Mouse (Mus musculus): ENCODE results near the gene Zfp541. TPM values are rescaled to one million over a fixed set of nuclear protein-coding genes. Genes with fewer than 3 reads are reported as not detected.

Zfp541 gene
- total and polyA plus RNA-seq, 2 experiments from 2014 or later, result 0.24 to 0.31 TPM

- Histone ChIP-seq H3K4me1 (ENCODE audit: insufficient read depth, low read length) (peaks cover 23% of the 10 kb centered on the region), H3K27me3 (ENCODE audit: insufficient read depth, low read length) (no peaks in the 10 kb centered on the region), H3K9ac (replicated peaks; ENCODE audit: low read length) (peak overlapping the region; percentile 91; the same call in 1 of the 2 replicates), H3K9me3 (ENCODE audit: low read length) (no peaks in the 10 kb centered on the region), H3K36me3 (ENCODE audit: insufficient read depth, low read length) (peaks cover 3% of the 10 kb centered on the region; the same call in 1 of the 2 replicates), H3K4me3 (ENCODE audit: low read length) (no peak overlapping the region), H3K4me2 (ENCODE audit: low read depth, low read length) (peak overlapping the region; percentile 90), H3K27ac (no peak overlapping the region)
- DNase-seq (ENCODE audit: low spot score) (no peak), ATAC-seq (no peak)
- no peak for TF ChIP-seq CTCF (IDR thresholded peaks at IDR 0.05; ENCODE audit: low read depth)
- 85% methylated on average over 4 of the region's 4 CpGs for WGBS
Observed at GRCm38 (mm10) chr7:16099901-16100300, 38.3 kb downstream of the Zfp541 start.

- no peak overlapping the region for H3K4me3 ChIP-seq (ENCODE audit: low read length)
- H3K9ac ChIP-seq (replicated peaks; ENCODE audit: low read length), result 0 out of 2 replicates have a peak overlapping the region, but pooled peaks have one; percentile 13
- H3K9me3 ChIP-seq (ENCODE audit: low read length), result no peaks in the 10 kb centered on the region
- ATAC-seq (no peak), DNase-seq (ENCODE audit: low spot score) (no peak)
- H3K27ac ChIP-seq, result no peak overlapping the region
- H3K27me3 ChIP-seq (ENCODE audit: insufficient read depth, low read length), result no peaks in the 10 kb centered on the region
- peaks cover 23% of the 10 kb centered on the region for H3K4me1 ChIP-seq (ENCODE audit: insufficient read depth, low read length)
- H3K4me2 ChIP-seq (ENCODE audit: low read depth, low read length), result no peak overlapping the region
- WGBS, result 73% methylated on average over 7 of the region's 7 CpGs
- TF ChIP-seq CTCF (IDR thresholded peaks at IDR 0.05; ENCODE audit: low read depth), result no peak
- H3K36me3 ChIP-seq (ENCODE audit: insufficient read depth, low read length), result peaks cover 5% of the 10 kb centered on the region; the same call in 1 of the 2 replicates
Observed at GRCm38 (mm10) chr7:16101081-16101480, 39.5 kb downstream of the Zfp541 start.

GRCm38 (mm10) chr7:16101726-16102475 is 40.3 kb downstream of the Zfp541 start:
- DNase-seq (ENCODE audit: low spot score) (no peak), ATAC-seq (no peak)
- H3K9me3 ChIP-seq (ENCODE audit: low read length), result no peaks in the 10 kb centered on the region
- no peak overlapping the region for H3K9ac ChIP-seq (replicated peaks; ENCODE audit: low read length)
- TF ChIP-seq CTCF (IDR thresholded peaks at IDR 0.05; ENCODE audit: low read depth), result no peak
- peaks cover 23% of the 10 kb centered on the region for H3K4me1 ChIP-seq (ENCODE audit: insufficient read depth, low read length)
- WGBS, result 56% methylated on average over 15 of the region's 15 CpGs
- no peak overlapping the region for H3K4me2 ChIP-seq (ENCODE audit: low read depth, low read length)
- peaks cover 5% of the 10 kb centered on the region; the same call in 1 of the 2 replicates for H3K36me3 ChIP-seq (ENCODE audit: insufficient read depth, low read length)
- H3K4me3 ChIP-seq (ENCODE audit: low read length), result no peak overlapping the region
- H3K27ac ChIP-seq, result no peak overlapping the region
- H3K27me3 ChIP-seq (ENCODE audit: insufficient read depth, low read length), result no peaks in the 10 kb centered on the region

GRCm38 (mm10) chr7:16102686-16103226 is 41.1 kb downstream of the Zfp541 start:
- WGBS, result 88% methylated on average over 5 of the region's 5 CpGs
- Histone ChIP-seq H3K36me3 (ENCODE audit: insufficient read depth, low read length) (peaks cover 10% of the 10 kb centered on the region; the same call in 1 of the 2 replicates), H3K9me3 (ENCODE audit: low read length) (no peaks in the 10 kb centered on the region), H3K4me3 (ENCODE audit: low read length) (no peak overlapping the region), H3K27me3 (ENCODE audit: insufficient read depth, low read length) (no peaks in the 10 kb centered on the region), H3K4me2 (ENCODE audit: low read depth, low read length) (no peak overlapping the region), H3K4me1 (ENCODE audit: insufficient read depth, low read length) (peaks cover 23% of the 10 kb centered on the region), H3K9ac (replicated peaks; ENCODE audit: low read length) (no peak overlapping the region), H3K27ac (peak overlapping the region; percentile 73; the same call in 1 of the 2 replicates)
- ATAC-seq (no peak), DNase-seq (ENCODE audit: low spot score) (no peak)
- TF ChIP-seq CTCF (IDR thresholded peaks at IDR 0.05; ENCODE audit: low read depth), result no peak

GRCm38 (mm10) chr7:16103760-16104159 is 42.1 kb downstream of the Zfp541 start:
- WGBS, result 42% methylated on average over 6 of the region's 6 CpGs
- Histone ChIP-seq H3K27me3 (ENCODE audit: insufficient read depth, low read length) (no peaks in the 10 kb centered on the region), H3K4me3 (ENCODE audit: low read length) (no peak overlapping the region), H3K27ac (peak overlapping the region; percentile 73), H3K9me3 (ENCODE audit: low read length) (no peaks in the 10 kb centered on the region), H3K4me1 (ENCODE audit: insufficient read depth, low read length) (peaks cover 23% of the 10 kb centered on the region), H3K4me2 (ENCODE audit: low read depth, low read length) (no peak overlapping the region), H3K9ac (replicated peaks; ENCODE audit: low read length) (no peak overlapping the region), H3K36me3 (ENCODE audit: insufficient read depth, low read length) (peaks cover 15% of the 10 kb centered on the region)
- ATAC-seq (peak; percentile 85), DNase-seq (ENCODE audit: low spot score) (peak; percentile 82)
- TF ChIP-seq CTCF (IDR thresholded peaks at IDR 0.05; ENCODE audit: low read depth), result peak; percentile 33; the same call in 1 of the 2 replicates

GRCm38 (mm10) chr7:16104611-16105388 is 43.2 kb downstream of the Zfp541 start:
- H3K9ac ChIP-seq (replicated peaks; ENCODE audit: low read length), result 0 out of 2 replicates have a peak overlapping the region, but pooled peaks have one; percentile 17
- H3K4me1 ChIP-seq (ENCODE audit: insufficient read depth, low read length), result peaks cover 14% of the 10 kb centered on the region
- no peak overlapping the region for H3K4me3 ChIP-seq (ENCODE audit: low read length)
- no peak for DNase-seq (ENCODE audit: low spot score)
- peaks cover 24% of the 10 kb centered on the region for H3K36me3 ChIP-seq (ENCODE audit: insufficient read depth, low read length)
- no peaks in the 10 kb centered on the region for H3K27me3 ChIP-seq (ENCODE audit: insufficient read depth, low read length)
- no peak for ATAC-seq
- TF ChIP-seq CTCF (IDR thresholded peaks at IDR 0.05; ENCODE audit: low read depth), result no peak
- no peak overlapping the region for H3K4me2 ChIP-seq (ENCODE audit: low read depth, low read length)
- H3K9me3 ChIP-seq (ENCODE audit: low read length), result no peaks in the 10 kb centered on the region
- peak overlapping the region; percentile 73 for H3K27ac ChIP-seq
- 84% methylated on average over 7 of the region's 7 CpGs for WGBS

All from hindbrain, postnatal 0 days (tissue).